Mouse (Mus musculus): ENCODE data around the gene Aurka.

The Aurka gene

GRCm38 (mm10) chr2:172381341-172381740, 11.0 kb upstream of the Aurka start:
- DNase-seq: no peak

GRCm38 (mm10) chr2:172380513-172380912, 10.2 kb upstream of the Aurka start:
- no peak for DNase-seq

GRCm38 (mm10) chr2:172378332-172378731, 8.0 kb upstream of the Aurka start:
- DNase-seq: peak; percentile 47 to 54

GRCm38 (mm10) chr2:172376999-172377515, 6.7 kb upstream of the Aurka start:
- DNase-seq: no peak

GRCm38 (mm10) chr2:172376551-172376950, 6.2 kb upstream of the Aurka start:
- DNase-seq: no peak

GRCm38 (mm10) chr2:172371258-172371657, 923 bp upstream of the Aurka start:
- no peak for DNase-seq

GRCm38 (mm10) chr2:172363176-172363575, 7.2 kb downstream of the Aurka start:
- no peak for DNase-seq

GRCm38 (mm10) chr2:172355833-172356232, 14.5 kb downstream of the Aurka start:
- DNase-seq: peak; percentile 90 to 94

GRCm38 (mm10) chr2:172354761-172355160, 15.6 kb downstream of the Aurka start:
- DNase-seq: no peak

GRCm38 (mm10) chr2:172353218-172353617, 17.1 kb downstream of the Aurka start:
- peak; percentile 58 to 65 for DNase-seq

GRCm38 (mm10) chr2:172350773-172351172, 19.6 kb downstream of the Aurka start:
- DNase-seq: no peak

GRCm38 (mm10) chr2:172349776-172350175, 20.6 kb downstream of the Aurka start:
- peak in 1 of 2 experiments; percentile 37 for DNase-seq

- peak; percentile 76 to 83 for DNase-seq
Measured at GRCm38 (mm10) chr2:172348297-172348950, 21.9 kb downstream of the Aurka start.

- DNase-seq: peak in 1 of 2 experiments; percentile 34
Measured at GRCm38 (mm10) chr2:172346933-172347611, 23.3 kb downstream of the Aurka start.

- peak; percentile 66 for DNase-seq
Measured at GRCm38 (mm10) chr2:172346034-172346929, 24.1 kb downstream of the Aurka start.

- peak; percentile 96 to 97 for DNase-seq
Measured at GRCm38 (mm10) chr2:172345258-172345738, 25.0 kb downstream of the Aurka start, which contains the start of gene Fam210b. Gene Fam210b (plus strand): TSS chr2:172345565.

- no peak for DNase-seq
Measured at GRCm38 (mm10) chr2:172344669-172345068, 25.7 kb downstream of the Aurka start.

GRCm38 (mm10) chr2:172343751-172344150, 26.6 kb downstream of the Aurka start:
- no peak for DNase-seq

GRCm38 (mm10) chr2:172341606-172342005, 28.7 kb downstream of the Aurka start:
- DNase-seq: peak; percentile 58 to 70

- no peak for DNase-seq
Measured at GRCm38 (mm10) chr2:172340936-172341335, 29.4 kb downstream of the Aurka start.

GRCm38 (mm10) chr2:172338206-172338942, 32.0 kb downstream of the Aurka start:
- DNase-seq: no peak

GRCm38 (mm10) chr2:172329179-172329578, 41.2 kb downstream of the Aurka start:
- DNase-seq: peak; percentile 91 to 92
